Mouse (Mus musculus): ENCODE measurements around the gene Nudt17.
"Not testable (repeated sequence)": the region's sequence is repeated elsewhere in the genome, so short reads cannot be mapped to it uniquely, and the experiment has no call there.

Nudt17 gene

GRCm38 (mm10) chr3:96704778-96705177, 3.6 kb downstream of the Nudt17 start:
- DNase-seq (ENCODE audit: low spot score): no peak

- no peak for DNase-seq (ENCODE audit: low spot score)
These were observed 7.4 kb downstream of the Nudt17 start for GRCm38 (mm10) chr3:96701003-96701402.

- no peak for DNase-seq (ENCODE audit: low spot score)
These were observed 8.0 kb downstream of the Nudt17 start for GRCm38 (mm10) chr3:96700376-96700775.

GRCm38 (mm10) chr3:96698993-96699690, 9.2 kb downstream of the Nudt17 start:
- DNase-seq (ENCODE audit: low spot score): no peak

- DNase-seq (ENCODE audit: low spot score): peak; percentile 93
These were observed 11.3 kb downstream of the Nudt17 start for GRCm38 (mm10) chr3:96696766-96697732.

- peak; percentile 91 for DNase-seq (ENCODE audit: low spot score)
These were observed 12.1 kb downstream of the Nudt17 start, which contains the start of gene Pias3 for GRCm38 (mm10) chr3:96696198-96696765. Gene Pias3 (plus strand): TSS chr3:96696384.

GRCm38 (mm10) chr3:96693579-96693978, 14.8 kb downstream of the Nudt17 start:
- no peak for DNase-seq (ENCODE audit: low spot score)

GRCm38 (mm10) chr3:96692506-96692905, 15.9 kb downstream of the Nudt17 start:
- peak; percentile 54 for DNase-seq (ENCODE audit: low spot score)

GRCm38 (mm10) chr3:96690298-96690697, 18.1 kb downstream of the Nudt17 start:
- DNase-seq (ENCODE audit: low spot score): no peak

GRCm38 (mm10) chr3:96688854-96689253, 19.5 kb downstream of the Nudt17 start:
- no peak for DNase-seq (ENCODE audit: low spot score)

GRCm38 (mm10) chr3:96686057-96686456, 22.3 kb downstream of the Nudt17 start:
- not testable (repeated sequence) for DNase-seq (ENCODE audit: low spot score)

GRCm38 (mm10) chr3:96684822-96685156, 23.6 kb downstream of the Nudt17 start:
- DNase-seq (ENCODE audit: low spot score): no peak

GRCm38 (mm10) chr3:96684151-96684821, 24.1 kb downstream of the Nudt17 start:
- no peak for DNase-seq (ENCODE audit: low spot score)

- DNase-seq (ENCODE audit: low spot score): no peak
These were observed 24.9 kb downstream of the Nudt17 start for GRCm38 (mm10) chr3:96683496-96683895.

GRCm38 (mm10) chr3:96680269-96680956, 27.9 kb downstream of the Nudt17 start:
- no peak for DNase-seq (ENCODE audit: low spot score)

GRCm38 (mm10) chr3:96679159-96679674, 29.1 kb downstream of the Nudt17 start:
- DNase-seq (ENCODE audit: low spot score): peak; percentile 70

GRCm38 (mm10) chr3:96678456-96678855, 29.9 kb downstream of the Nudt17 start:
- no peak for DNase-seq (ENCODE audit: low spot score)

- no peak for DNase-seq (ENCODE audit: low spot score)
These were observed 32.7 kb downstream of the Nudt17 start for GRCm38 (mm10) chr3:96675690-96676089.

- DNase-seq (ENCODE audit: low spot score): no peak
These were observed 33.2 kb downstream of the Nudt17 start for GRCm38 (mm10) chr3:96675171-96675570.

GRCm38 (mm10) chr3:96674442-96674841, 33.9 kb downstream of the Nudt17 start:
- peak; percentile 67 for DNase-seq (ENCODE audit: low spot score)

GRCm38 (mm10) chr3:96673514-96673913, 34.8 kb downstream of the Nudt17 start:
- DNase-seq (ENCODE audit: low spot score): no peak
